Mouse (Mus musculus) kidney, postnatal 4 days (tissue): ENCODE results near the gene Rexo4.

Source experiments
- DNase-seq, 2 experiments: peaks; one replicate each; pipeline ENCODE4 v3.0.0; 2021; ENCODE audit warnings: mixed read lengths in 2 of 2

Gene Rexo4

DNA sequence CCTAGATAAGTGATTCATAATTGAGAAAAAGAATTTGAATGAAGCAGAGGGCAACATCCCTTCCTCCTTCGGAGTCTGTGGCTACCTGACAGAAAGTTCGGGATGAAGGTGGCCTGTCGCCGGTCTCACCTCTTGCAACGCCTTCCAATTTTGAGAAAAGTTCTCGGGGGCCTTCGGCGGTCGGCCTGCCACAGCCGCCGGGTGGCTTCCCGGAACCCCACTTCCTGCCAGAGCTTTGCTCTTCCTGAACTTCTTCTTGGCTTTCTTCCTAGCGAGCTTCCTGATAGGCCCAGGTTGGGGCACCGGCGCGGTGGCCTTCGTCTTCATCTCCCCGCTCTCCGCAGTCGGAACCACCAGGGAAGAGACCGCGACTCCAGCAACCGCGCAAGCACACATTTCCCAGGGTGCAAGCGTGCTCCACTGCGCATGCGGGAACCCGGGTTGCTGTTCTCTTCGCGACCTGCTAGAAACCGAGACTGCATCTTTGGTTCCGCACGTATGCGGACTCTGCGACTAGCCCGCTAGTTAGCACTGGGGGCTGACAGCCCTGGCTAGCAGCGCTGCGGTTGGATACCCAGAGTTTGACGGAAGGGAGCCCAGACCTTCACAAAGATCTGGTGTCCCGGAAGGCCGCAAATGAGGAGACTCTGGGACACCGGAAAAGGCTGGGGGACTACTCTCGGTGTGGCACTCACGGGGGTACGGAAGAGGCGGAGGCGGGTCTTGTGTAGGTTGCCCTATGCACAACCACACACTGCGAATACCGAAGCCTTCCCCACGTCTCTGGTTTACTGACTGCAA is at the start of gene Rexo4:
Rexo4 (minus strand) TSS at position 464 of the 801 bp plus-strand sequence.
- DNase-seq = peak; percentile 96 to 97

- DNase-seq = peak; percentile 91 to 95
Observed at GRCm38 (mm10) chr2:27009714-27010244, 45.6 kb upstream of the Rexo4 start, which contains the start of gene Cacfd1. Cacfd1 (plus strand) TSS chr2:27009926.

DNA sequence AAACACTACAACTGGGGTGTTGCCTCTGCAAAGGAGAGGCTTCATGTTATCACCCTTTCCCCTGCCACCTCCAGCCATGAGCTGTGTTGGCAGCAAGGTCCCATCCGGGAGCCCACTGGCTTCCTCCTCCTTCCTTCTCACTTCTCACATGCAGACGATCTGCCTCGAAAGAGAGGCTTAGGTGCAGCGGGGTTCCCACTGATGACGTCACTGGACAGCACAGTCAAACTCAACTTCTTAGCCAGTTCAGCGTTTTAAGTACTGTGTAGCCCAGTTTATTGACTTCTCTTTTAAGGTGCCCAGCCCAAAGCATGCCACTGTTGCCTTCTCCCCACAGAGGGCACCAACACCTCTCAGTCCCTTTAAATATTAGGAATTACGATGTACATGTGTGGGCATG is 43.5 kb upstream of the Rexo4 start:
- no peak for DNase-seq

DNA sequence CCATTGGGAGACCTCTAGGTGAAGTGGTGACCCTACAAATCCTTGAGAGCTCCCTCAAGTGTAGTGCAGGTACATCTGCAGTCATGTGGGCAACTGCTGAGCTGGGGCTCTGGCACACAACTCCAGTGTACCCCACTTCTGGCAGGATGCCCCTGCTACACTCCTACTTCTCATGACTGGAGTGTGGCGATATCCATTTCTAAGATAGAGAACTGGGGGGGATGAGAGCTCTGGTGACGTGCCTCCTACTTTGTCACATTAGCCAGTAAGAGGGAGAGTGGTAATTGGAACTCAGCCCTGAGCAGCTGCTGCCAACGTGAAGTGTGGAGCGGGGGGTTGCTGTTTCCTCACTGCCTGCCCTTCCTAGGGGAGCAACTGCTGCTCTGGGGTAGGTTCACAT is 42.1 kb upstream of the Rexo4 start:
- DNase-seq = no peak

DNA sequence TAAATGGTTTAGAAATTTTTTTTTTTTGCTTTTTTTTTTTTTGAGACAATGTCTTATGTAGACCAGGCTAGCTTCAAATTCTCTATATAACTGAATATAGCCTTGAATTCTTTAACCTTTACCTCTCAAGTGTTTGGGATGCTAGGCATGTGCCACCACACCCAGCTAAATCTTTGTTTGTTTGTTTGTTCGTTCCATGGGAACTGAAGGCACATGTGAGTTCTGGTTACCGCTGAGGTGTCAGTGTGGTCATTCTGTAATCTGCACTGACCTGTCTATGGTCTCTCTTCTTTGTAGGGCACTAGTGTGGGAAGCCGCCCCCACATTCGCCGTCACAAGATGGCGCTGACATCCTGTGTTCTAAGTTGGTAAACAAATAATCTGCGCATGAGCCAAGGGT is 33.8 kb upstream of the Rexo4 start:
- DNase-seq = no peak

DNA sequence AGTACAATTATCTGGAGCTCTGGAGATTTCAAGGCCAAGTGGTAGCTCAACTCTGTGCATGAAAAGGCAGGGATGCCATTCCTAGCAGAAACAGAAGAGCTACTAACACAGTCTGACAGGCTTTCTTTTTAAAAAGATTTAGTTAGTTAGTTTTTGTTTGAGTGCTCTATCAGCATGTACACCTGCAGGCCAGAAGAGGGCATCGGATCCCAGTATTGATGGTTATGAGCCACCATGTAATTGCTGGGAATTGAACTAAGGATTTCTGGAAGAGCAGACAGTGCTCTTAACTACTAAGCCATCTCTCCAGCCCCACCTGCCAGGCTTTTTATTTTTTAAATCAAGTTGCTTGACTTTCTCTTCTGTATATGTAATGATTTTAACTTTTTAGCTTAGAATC is 33.3 kb upstream of the Rexo4 start:
- no peak for DNase-seq

DNA sequence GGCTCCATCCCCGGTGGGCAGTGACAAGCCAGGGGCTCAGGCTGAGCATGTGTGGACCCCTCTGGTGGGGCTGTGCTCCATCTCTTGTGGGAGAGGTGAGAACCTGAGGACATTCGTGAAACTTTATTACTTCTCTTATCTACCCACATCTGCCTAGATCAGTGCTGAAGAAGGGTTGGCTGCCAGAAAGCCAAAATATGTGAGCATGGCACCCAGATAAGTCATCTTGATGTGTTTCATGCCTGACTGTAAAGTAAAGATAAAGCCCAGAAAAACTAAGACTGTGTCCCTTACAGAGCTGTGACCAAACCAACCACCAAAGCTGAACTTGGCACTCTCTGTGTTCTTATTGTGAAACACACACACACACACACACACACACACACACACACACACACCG is 29.8 kb upstream of the Rexo4 start:
- no peak for DNase-seq

GRCm38 (mm10) chr2:26984640-26985039 is 20.5 kb upstream of the Rexo4 start:
- DNase-seq = no peak

GRCm38 (mm10) chr2:26984179-26984578 is 20.0 kb upstream of the Rexo4 start:
- no peak for DNase-seq

DNA sequence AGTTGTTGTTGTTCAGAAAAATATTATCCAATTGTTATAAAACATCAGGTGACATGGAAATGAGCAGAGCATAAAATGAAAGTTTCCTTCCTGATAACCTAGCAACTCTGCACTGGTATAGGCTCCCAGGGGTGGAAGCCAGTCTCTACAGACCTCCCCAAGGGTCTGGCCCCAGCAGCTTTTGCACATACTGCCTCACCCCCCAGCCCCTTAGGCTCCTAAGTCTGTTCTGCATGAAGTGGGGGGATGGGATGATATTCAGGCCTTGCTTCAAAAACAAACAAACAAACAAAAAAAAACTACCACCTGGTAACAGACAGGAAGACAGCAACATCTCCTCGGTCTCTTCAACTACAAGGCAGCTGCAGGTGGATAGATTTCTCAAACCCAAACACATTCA is 16.2 kb upstream of the Rexo4 start:
- no peak for DNase-seq

DNA sequence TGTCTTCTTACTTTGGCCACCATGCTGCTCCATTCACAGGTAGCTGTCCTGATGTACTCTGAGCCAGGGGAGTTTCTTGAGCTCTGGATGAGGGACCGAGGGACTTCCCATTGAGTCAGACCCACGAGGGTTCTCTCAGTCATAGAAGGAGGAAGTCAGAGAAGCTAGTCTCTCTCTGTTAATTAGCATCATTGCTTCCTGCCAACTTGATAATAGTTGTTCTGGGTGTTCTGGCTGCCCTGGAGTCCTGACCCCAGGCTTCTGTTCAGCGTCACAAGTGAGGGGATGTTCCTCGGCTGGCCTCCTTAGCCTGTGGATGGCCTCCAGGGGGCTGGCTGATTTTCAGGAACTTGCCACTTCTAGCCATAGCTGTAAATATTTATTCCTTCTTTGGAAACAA is 9.8 kb upstream of the Rexo4 start:
- DNase-seq = no peak

DNA sequence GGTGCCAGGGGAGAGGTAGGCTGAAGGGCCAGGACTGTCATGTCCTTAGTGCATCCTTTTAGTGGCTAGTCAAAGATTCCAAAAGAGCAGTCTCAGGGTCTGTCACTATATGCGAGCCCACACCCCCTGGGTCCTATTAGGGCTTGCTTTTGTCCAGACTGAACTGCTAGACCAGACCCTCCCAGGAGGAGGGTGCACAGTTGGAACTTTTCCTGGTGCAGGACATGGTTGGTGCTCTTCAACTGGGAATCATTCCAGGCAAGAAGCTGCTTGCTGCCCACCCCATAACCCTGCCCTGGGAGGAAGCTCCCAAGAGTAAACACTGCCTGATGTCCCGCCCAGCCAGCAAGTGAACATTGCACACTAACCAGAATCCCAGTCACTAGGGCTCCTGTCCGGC is 8.9 kb upstream of the Rexo4 start, which contains the start of gene Adamts13:
Adamts13 (plus strand) TSS at position 301 of the 400 bp plus-strand sequence.
- no peak for DNase-seq

DNA sequence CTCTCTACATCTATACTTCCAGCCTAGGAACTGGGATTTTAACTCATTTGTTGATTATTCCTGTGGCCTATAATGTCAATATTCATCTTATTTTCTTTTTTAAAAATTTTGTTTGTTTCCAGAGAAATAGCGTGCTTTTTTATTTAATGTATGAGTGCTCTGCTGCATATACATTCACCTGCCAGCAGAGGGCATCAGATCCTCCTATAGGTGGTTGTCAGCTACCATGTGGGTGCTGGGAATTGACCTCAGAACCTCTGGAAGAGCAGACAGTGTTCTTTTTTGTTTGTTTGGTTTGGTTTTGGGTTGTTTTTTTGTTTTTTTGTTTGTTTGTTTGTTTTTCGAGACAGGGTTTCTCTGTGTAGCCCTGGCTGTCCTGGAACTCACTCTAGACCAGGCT is 3.1 kb upstream of the Rexo4 start:
- DNase-seq = no peak

DNA sequence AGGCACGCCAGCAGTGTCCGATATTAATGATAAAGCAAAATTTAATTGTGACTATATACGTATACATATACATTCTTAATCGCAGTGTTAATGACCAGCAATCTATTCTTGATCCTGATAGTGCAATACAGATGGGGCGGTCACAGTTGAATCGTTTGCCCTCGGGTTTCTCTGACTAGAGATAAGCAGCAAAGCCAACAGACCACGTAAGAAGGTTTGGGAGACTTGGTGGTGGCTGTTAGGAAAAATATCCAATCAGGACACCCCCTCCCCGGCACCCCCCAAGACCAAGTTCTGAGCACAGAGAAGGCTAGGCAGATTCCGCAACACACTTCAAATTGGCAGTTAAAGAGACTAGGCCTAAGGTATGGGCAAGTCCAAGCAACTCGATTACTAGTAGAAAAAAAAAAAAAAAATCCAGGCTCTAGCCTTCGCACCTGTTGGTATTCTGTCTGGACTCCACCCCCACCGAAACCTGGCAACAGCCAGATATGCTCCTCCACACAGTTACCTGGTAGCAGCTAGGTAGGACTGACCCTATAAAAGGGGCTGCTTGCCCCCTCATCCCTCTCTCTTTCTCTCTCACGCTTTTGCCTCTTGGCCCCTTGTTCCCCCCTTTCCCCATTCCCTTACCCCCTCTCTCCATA is 661 bp upstream of the Rexo4 start:
- DNase-seq = peak in 1 of 2 experiments; percentile 28

DNA sequence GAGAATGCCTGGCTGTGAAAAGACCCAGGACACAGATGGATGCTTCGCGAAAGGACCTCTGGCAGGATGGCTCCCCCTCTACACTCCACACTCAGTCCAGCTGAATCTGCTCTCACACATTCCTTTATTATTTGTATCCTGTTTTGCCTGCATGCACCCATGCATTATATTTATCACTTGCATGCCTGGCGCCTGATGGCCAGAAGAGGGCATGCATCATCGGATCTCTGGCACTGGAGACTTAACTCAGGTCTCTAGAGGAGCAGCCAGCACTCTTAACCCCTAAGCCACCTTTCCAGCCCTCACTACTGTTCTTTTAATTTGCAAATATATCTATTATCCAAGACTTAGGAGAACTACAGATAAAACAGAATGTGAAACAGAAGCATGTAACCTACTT is 3.4 kb downstream of the Rexo4 start:
- peak; percentile 37 to 60 for DNase-seq

DNA sequence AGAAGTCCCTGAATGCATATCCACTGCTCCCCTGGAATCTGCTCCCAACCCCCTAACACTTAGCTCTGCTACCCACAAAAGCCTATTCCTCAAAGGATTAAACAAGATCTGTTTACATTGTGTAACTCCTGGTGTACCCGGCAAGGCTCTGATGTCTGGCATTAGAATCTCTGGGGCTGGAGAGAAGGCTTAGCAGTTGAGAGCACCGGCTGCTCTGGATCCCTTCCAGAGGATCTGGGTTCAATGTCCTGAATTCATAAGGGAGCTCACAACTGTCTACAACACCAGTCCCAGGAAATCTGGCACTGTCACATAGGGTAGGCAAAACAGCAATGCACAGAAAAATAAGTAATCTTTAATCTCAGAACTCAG is 6.7 kb downstream of the Rexo4 start:
- no peak for DNase-seq

DNA sequence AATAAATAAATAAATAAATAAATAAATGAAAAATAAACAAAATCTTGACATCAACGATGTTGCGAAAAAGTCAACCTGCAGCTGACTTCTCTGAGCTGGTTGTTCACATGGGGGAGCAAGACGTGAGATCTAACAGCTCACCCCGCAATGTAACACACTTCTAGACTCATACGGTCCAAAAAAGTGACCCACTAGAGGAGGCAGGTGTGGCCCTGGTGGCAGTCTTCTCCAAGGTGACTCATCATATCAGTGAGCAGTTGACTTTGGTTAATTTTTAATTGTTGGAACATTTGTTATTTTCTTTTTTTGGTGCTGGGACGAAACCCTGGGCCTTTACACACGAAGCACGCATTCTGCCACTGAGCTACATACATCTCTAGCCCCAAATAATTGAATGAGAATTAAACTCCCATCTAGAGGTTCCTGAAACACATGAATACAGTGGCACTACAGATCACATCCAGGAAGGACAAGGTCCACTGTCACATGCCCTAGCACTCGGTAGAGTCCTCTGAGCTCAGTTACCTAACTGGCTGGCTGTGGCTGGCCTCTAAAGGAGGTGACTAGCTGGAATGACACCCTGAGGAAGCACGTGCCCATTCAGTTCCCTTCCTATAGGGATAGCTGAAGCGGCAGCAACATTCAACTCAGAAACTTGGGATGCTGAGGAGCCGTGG is 7.2 kb downstream of the Rexo4 start:
- DNase-seq = no peak

DNA sequence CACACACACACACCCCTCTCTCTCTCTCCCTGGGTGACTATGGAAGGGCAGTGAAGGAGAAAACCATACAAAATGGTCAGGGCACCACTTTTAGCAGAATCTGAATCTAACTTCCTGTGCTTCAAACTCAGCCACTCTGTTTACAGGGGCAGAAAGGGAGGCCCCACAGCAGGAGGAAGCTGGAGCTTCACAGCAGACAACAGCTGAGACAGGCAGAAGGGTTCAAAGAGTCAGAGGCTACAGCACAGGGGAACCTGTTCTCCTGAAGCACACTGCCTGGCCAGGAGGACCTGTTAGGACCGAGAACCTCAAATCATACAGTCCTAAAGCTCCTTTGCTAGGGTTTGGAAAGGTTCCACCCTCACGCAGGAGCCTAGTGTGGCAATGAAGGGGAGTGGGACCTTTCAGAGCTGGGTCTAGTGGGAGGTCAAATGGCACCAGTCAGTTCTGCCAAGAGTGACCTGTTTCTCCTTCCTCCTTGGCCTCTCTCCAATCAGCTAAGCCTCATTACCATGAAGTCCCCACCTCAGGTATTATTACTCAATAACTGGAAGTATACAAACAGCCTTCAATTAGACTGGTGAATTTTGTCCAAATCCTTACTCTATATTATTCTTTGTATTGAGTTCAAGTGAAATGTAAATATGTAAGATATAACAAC is 9.3 kb downstream of the Rexo4 start:
- no peak for DNase-seq

- no peak for DNase-seq
Observed at GRCm38 (mm10) chr2:26952866-26953265, 11.3 kb downstream of the Rexo4 start.

DNA sequence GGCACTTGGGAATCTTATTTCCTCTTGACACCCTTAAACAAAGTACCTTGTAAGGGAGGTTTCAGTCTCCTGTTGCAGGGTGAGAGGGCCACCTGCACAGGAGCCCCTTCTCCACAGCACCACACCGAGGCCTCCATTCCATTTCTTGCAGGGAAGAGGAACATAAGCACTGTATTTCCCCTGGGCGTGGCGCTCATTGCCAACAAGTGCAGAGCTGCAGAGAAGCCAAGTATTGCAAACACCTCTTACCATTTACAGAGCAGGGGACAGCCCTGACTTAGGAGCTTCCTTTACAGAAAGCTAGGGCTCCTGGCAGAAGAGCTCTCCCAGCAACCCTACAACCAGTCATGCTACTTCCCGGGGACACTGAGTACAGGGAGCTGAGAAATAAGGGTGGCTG is 12.0 kb downstream of the Rexo4 start:
- no peak for DNase-seq

DNA sequence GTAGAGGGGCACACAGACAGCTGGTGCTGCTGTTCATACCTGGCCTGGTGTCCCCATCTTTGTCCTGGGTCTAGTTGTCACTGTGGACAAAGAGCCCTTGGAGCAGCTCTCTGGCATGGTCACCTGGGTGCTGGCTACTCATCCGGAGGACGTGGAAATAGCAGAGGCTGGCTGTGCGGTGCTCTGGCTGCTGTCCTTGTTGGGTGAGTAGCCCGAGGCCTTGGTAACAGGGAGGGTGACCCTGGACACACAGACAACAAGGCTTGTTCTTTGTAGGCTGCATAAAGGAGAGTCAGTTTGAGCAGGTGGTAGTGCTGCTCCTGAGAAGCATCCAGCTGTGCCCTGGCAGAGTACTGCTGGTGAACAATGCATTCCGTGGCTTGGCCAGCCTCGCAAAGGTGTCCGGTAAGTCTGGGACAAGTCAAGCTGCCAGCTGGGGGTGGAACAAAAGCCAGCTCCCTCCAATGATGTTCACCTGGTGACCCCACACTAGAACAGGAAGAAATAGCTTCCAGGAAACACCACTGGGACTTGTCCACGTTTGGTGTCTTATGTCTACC is 12.8 kb downstream of the Rexo4 start:
- no peak for DNase-seq

DNA sequence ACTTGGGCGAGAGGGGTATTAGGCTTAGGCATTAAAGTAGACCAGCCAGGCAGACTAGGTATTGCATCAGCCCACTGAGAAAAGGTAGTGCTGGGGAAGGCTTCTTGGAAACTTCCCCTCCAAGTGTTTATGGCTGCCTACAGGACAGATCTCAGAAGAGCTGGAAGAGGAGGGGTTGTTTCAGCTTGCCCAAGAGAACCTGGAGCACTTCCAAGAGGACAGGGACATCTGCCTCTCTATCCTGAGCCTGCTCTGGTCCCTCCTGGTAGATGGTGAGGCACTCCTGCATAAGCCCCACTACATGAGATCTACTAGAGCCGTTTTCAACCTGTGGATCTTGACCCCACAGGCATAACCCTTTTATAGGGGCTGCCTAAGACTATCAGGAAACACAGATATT is 13.8 kb downstream of the Rexo4 start:
- no peak for DNase-seq

GRCm38 (mm10) chr2:26943253-26943652 is 20.9 kb downstream of the Rexo4 start:
- no peak for DNase-seq
